Mouse (Mus musculus): ENCODE measurements at regions not wholly inside any gene's neighbourhood (a gene's known extent, or its start where the extent isn't known, plus 50 kb on each side); places are given as distances from the start of the nearest gene placed in this dataset.

DNA sequence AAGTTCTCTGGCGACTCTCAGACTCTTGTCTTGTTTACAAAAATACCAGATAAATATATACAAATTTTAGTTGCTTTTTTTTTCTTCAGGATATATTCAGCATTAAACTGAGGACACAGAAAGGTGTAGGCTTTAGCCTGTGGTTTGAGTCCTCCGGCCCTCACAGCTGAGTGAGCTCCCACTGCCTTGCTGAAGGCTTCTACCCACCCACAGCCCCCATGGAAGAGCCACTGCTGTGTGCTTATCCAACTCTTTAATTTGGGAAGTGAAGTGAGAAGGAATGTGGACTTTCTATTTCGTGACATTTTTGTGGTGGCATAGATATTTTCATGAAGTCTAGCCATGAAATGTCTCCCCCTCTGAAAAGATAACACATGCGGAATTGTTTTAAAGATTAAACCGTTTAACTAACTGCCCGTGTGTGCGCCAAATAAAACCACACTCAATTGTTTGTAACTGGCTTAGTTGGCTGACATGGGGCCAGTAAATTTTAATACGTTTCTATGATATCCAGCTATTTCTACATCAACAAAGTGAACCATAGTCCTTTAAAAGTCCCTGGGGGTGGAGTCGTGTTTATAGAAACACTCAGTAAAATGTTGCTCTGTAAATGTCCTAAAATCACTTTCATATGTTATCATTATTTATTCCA, 174.1 kb downstream of the Slc38a4 start:
- CTCF ChIA-PET: no interaction called here

DNA sequence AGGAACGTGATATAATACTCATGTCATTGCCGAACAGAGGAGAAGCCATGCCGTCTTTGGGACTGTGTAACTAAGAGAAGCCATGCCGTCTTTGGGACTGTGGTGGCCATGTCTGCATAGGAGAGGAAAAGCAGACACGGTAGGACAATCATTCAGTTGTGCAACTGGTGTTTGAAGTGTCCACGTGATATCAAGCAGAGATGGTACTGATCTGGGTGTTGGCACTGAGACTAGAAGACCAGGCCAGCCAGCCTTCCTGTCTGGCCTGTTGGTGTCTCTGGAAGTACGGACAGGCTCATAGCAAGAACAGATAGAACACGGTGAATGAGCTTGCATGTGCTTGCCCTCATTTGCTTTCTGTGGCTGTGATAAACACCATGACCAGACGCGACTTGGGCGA, 175.7 kb downstream of the Slc38a4 start:
- CTCF ChIA-PET: no interaction called here

DNA sequence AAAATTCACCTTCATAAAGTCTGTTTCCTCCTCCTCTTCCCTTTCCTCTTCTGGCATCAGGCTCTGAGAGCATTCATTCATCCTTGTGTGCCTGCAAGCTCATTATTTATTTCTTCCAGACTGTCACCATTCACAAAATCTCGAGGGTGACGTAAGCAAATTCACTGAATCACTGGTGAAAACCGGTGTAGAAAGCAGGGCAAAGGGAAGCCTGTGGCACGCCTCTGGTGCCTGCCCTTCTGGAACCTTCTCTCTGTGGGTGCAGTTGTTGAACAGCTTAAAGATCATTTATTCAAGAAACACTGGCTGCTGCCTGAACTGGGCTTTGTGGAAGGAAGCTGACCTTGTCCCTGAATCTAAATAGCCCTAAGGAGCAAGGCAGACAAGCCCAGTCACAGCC, 177.0 kb downstream of the Slc38a4 start:
- CTCF ChIA-PET: no interaction called here

DNA sequence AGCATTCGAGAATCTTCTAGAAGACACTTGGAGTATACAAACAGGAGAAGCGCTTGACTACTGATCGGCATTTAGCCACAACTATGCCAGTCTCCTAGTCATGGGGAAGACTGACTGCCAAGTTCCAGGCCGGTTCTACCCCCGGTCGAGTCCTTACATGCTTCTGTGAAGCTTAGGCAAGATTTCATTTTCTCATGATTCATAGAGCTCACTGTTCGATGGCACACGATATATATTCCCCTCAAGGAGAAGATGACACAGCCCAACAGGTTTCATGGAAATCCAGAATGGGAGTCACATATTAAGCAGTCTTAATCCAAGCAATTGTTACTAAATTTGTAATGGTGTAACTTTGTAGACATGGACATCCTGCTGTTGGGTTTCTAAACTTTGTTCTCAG, 177.8 kb downstream of the Slc38a4 start:
- CTCF ChIA-PET: no interaction called here

DNA sequence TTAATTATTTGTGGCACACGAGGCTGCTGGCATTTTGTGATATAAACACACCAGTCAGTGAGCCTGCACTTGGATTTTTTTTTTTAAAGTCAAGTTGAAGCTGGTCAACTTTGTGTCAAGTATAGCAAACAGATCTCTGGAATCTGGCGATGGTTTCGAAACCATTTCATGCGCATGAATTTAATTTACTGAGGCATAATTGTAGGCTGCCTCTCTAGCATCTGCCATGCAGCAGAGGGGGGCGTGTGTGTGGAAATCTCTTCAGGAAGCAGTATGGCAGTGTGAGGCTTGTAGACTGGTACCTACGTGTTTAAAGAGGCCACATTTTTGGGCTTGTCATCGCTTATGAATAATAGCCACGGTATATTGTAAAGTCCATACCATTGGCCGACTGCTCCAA, 177.7 kb upstream of the Slc38a2 start:
- CTCF ChIA-PET: no interaction called here

DNA sequence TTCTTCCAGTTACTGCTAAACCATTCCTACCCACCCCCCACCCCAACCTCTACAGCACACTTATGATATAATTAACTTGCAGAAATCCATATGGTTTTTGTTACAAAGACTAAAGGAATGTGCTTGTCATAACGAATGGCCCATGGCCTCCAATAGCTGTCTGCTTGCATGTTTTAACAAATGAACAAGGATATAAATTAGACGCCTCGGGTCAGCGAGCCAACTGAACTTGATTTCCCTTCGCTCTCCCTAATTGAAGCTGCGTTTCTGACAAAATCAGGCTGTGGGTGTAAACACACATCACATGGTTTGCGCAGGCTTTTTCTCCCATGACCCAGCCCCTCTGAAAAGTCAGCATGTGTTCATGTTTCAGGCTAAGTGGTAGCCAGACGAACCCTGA, 174.6 kb upstream of the Slc38a2 start:
- CTCF ChIA-PET: no interaction called here

DNA sequence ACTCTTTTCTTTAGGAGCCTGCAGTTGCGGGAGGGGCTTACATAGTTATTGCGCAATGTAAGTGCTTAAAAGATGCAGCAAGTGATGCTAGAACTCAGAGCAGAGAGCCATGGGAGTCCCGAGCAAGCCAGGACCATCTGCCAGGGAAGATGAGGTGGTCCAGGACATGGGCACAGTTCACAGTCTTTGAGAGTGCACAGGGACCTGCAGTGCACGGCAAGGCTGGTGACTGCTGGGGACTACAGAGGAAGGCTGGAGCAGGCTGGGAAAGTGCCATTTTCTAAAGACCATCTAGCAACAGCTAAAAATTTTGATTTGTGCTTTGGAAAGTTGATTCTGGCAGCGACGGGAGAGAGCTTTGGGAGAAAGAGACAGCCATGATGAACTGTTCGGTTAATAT, 174.0 kb upstream of the Slc38a2 start:
- CTCF ChIA-PET: interaction anchor here (0.6 kb wide), 1 partner anchor 127 kb away, joined by 3 read pairs; no protein-coding TSS in a partner anchor

DNA sequence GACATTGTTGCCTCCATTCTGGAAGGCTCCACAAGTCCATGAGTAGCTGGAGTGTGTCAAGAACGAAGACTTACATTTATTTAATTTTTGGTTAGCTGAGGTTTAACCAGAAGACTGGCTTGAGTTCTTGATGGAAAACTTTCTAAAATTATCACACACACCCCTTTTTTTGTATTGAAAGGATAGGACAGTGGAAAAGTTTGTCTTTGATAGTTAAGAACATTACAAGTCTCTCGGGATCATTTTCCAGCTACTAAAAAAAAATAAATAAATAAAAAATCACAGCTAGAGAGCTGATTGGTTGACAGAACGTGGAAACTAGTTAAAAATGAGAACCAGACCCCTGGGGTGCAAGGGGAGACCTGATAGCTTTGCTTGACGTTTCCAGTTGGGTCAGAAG, 173.6 kb upstream of the Slc38a2 start:
- CTCF ChIA-PET: interaction anchor here (0.6 kb wide), 1 partner anchor 127 kb away, joined by 3 read pairs; no protein-coding TSS in a partner anchor

DNA sequence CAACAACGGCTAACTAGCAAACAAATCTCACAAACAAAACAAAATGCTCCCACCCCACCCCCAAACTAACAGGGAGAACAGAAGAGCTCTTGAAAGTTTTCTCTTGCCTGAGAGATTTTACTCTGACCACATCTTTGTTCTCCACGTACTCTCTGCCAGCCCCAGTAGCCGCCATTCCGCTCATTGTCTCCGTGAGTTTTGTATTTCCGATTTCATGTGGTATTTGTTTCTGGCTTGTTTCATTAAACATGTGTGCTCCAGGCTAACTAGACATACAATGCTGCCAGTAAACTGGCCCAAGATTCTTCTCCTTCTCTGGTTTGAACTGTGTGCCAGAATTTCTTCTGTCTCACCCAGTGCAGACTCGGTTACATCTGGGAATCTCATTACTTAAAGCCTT, 168.2 kb upstream of the Slc38a2 start:
- CTCF ChIA-PET: no interaction called here

DNA sequence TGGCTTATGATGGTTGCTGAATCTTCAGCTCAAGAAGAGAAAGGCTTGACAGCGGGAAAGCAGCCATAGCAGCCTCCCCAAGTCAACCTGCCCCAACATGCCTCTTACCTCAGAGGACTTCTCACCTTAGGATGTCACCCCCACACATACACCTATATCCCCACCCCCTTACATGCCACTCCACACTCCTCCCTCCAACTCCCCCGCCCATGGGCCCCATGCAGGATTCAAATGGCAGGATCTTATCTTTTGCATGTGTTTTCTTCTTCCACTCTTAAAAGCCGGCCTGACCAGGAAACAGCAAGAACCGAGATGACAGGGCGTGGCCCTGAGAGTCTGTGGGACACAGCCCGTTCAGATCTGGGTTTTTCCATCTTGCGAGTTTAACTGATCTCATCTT, 166.4 kb upstream of the Slc38a2 start:
- CTCF ChIA-PET: no interaction called here

DNA sequence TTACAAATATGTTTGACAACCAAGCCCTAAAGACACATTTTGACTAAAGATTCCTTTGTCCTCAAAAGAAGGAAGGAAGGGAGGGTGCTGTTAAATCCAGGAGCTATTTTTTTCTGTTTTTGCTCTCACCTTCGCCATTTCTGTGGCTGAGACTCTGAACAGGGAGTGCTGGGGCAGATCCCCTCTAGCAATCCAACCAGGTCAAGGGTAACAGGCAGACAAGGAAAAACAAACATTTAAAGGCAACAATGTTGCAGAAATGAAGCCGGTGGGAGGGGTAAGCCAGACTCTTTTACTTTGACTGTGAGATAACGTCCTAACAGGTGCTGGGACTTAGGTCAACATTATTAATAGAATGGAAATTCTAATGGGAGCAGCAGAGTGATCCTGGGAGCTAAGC, 158.2 kb upstream of the Slc38a2 start:
- CTCF ChIA-PET: interaction anchor here (0.5 kb wide), 1 partner anchor 293 kb away, joined by 17 read pairs; no protein-coding TSS in a partner anchor

DNA sequence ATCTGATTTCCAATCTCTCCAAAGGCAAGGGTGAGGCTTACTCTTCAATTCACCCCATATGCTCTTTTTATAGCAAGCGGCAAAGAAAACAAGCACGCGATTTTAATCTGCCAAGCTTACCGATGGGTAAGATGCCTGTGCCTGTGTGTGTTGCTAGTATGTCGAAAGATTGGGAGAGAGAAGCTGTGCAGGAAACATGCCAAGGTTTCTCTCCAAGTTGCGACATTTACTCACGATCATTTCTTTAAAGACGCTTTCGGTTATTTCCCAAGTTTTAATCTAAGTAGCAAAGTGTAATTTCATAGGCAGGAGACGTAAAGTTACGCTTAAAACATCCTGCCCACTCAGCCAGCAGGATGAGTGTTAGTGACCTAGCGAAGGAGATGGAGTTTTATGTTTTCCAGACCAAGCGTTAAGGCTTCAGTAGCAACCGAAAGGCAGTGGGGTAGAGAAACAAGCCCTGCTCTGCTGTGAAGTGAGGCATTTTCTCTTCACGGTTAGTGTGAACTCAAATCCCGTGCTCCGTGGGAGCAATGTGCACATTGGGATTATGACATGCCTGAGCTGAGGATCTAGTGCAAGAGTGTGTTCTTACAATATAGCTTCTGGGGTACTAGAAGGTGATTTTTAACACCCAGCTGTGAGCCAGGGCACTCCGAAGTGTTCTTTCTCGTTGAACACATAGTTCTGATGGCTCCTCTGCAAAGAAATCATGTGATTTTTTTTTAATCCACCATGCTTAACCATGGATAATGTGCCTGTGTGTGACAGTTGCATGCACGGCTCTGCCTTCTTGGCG, 152.6 kb upstream of the Slc38a2 start:
- CTCF ChIA-PET: no interaction called here

DNA sequence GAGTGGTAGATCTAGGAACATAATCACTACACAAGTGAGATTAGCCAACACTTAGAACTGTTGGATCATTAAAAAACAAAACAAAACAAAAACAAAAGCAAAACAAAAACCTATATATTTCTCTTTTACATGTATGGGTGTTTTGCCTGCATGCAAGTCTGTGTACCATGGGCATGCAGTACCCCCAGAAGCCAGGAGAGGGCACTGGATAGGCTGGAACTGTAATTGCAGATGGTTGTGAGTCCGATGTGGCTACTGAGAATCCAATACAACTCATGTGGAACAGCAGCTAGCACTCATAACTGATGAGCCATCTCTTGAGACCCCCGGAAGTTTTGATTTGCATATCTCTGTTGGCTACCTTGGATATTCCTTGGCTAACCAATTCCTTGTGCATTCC, 148.6 kb upstream of the Slc38a2 start:
- CTCF ChIA-PET: no interaction called here

DNA sequence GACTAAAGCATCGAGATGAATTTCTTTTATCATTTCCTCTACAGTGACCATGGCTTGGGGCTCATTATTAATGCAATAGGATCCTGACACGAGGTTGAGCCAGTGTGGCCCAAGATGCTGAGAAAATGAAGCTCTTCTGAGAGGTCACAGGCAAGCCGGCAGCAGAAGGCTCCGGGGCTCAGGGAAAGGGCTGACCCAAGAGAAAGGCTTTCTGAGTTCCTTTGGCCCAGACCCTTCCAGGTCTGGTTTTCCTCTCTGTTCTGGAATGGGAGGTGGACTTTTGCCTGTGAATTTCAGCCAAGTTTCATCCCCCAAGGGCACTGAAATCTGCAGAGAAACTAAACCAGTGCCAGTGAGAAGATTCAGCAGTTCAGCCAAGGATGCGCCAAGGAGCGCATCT, 145.7 kb upstream of the Slc38a2 start:
- CTCF ChIA-PET: no interaction called here

DNA sequence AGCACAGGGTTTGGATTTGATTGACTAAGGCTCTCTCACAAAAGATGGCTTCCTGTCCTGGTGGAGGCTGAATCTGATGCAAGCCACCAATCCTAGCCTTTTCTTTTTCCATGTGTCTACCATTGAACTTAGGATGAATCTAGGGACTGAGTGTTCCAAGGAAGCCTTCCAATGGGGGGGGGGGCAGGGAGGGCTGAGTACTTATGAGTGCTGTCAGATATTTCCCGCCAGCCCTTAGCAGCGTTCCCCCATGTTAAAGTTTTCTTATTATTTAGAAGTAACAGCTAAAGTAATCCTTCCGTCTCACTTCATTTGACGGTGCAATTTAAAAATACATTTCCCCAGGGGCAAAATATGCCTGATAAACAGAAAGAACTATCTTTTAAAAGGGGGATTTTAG, 144.8 kb upstream of the Slc38a2 start:
- CTCF ChIA-PET: no interaction called here

DNA sequence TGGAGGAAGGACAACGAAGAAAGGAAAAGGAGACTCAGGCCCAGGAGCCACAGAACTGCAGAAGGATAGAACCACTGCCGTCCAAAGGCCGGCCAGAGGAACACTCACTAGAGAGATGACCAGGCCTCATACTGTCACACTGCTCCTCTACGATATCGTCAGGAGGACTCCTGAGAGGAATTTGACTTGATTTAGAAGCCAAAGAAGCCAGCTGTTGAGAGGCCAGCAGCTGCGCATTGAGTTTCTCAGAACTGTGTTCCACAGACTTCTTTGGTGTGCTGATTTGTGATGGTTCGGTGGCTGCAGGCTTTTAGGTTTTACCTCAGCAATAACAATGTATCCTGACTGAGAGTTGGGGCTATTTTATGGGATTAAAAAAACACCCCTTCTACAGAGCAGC, 144.1 kb upstream of the Slc38a2 start:
- CTCF ChIA-PET: no interaction called here

DNA sequence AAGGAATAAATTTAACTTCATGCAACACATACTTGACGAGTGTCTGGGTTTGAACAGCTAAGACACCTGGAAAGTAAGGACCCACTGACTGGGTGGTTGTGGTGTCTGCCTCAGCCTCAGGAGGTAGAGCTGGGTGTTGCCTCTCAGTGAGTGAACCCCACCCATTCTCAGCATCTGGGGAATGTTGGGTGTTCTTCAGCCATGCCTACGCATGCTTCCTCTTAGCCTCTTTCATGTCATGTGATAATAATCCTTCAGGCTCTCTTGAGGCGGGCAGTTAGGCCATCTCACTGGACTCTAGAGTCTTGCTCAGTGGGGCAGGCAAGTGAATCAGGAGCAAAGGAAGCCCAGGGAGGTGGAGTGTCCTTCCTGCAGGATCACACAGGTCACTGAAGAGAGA, 143.4 kb upstream of the Slc38a2 start:
- CTCF ChIA-PET: no interaction called here

DNA sequence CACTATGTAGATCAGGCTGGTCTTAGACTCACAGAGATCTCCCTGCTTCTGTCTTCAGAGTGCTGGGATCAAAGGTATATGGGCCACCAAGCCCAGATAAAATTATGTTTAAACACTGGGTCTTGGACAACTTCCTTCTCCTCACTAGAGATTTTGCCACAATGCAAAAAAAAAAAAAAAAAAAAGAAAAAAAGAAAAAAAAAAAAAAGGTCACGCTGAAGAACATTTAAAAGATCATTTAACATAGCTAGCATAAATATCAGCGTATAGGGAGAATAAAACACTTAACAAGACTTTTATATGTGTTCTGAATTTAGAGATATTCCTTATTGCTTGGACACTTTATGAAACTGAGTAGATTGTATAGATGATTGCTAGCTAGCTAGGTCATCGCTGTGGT, 137.1 kb upstream of the Slc38a2 start:
- CTCF ChIA-PET: interaction anchor here (0.7 kb wide), 1 partner anchor 221 kb away, joined by 5 read pairs; no protein-coding TSS in a partner anchor

DNA sequence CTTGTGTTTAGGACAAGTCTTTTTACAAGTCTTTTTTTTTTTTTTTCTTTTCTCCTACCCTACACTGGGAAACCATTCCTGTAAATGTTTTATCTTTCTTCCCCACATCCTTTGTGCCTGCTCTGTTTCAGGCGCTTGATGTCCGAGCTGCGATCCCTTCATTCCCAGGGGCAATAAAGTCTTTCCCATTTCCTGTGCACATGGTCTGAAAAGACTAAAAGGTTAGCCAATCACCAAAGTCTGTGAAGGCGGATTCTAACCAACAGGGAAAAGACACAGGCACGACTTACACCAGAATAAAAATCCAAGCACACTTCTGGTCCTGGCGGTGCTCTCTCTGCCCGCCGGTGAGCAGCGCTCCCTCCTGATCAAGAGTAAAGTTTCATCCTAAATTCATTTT, 135.3 kb upstream of the Slc38a2 start:
- CTCF ChIA-PET: no interaction called here

DNA sequence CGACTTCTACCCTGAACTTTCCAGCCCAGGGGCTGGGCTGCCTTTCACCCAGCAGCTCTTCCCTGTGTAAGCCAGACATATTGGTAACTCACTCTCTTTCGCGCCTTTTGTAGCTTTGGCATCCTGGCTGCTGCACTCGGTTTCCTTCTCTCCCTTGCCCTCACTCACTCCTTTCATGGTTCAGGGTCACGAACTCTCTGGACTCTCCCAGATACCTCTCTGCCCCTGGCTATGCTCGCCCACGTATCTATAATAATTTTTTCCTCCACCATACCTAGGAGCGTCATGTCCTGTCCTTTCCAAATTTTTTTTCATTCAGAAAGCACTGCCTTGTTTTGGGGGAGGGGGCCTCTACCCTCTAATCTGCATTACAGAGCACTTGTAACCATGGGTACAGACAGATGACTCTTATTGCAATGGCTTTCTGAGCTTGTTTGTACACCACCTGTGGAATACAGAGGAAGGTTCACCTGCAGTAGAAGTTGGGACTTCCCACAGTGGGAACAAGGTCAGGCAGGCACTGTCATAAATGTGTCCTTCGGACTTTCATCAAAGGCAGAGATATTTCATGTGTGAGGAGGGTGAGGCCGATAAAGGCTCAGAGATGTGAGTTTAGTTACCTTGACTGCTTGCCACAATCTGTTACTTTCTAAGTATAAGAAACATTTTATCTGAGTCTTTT, 134.8 kb upstream of the Slc38a2 start:
- CTCF ChIA-PET: no interaction called here

DNA sequence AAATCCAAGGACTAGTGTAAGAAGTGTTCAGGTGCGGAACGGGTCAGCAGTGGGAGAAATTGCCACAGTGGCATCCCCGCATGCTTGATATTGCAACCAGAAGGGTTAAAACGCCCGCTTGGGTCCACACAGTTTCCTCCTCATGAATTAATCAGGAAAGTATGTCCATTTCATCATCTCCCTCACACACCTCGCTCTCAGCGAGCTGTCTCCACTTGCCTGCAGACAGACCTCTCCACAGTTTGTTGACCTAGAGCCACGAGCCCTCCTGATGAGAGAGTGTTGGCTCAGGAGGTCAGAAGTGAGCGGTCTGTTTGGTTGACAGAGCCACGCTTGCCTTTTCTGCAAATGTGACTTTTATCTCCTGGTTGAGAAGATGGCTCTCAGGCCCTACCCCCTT, 132.9 kb upstream of the Slc38a2 start:
- CTCF ChIA-PET: no interaction called here

DNA sequence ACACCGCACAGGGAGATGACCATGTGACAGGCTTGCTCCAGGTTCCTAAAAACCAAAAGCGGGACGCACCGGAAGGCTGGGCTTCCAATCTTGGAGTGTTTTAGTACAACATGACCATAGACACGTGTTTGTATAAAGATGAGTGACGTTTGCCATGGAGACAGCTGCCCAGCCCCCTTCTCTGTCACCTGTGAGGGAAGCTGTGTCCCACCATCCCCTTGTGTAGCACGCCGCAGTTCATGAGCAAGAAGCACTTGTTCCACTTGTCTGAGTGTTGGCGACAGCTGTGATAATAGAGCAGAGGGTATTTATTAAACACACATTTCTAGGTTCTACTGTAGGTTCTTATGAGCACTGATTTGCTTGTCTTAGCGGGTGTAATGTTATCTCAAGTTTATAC, 131.7 kb upstream of the Slc38a2 start:
- CTCF ChIA-PET: no interaction called here

DNA sequence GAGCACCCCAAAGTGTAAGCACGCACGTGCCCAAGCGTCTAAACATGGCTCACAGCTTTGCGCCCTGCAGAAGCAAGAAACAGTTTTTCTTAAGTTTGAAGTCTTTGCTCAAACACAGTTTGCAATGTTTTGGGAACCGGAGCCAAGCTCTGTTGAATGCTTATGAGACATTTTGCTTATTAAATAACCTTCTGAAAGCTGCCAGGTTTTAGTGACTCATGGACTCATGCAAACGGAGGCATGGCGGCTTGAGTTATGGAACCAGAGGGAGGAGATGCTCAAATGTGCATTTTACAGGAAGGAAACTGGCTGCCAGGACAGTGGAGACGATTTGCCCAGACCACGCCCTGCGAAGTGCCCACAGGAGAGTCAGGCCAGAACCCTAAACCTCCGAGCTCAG, 131.0 kb upstream of the Slc38a2 start:
- CTCF ChIA-PET: no interaction called here
